Mouse (Mus musculus) c-Kit-positive CD71-positive TER-119-negative erythroid progenitor cells, embryonic 14.5 days (primary cell): Measurements from ENCODE around the gene Wdr46.
A peak's percentile ranks its signal among the peaks of the same experiment; 100 is the strongest.

Experiments used
- DNase-seq: peaks from one replicate; pipeline ENCODE4 v3.0.0-alpha.2; 2013; ENCODE audit warnings: low read depth

Gene Wdr46

DNA sequence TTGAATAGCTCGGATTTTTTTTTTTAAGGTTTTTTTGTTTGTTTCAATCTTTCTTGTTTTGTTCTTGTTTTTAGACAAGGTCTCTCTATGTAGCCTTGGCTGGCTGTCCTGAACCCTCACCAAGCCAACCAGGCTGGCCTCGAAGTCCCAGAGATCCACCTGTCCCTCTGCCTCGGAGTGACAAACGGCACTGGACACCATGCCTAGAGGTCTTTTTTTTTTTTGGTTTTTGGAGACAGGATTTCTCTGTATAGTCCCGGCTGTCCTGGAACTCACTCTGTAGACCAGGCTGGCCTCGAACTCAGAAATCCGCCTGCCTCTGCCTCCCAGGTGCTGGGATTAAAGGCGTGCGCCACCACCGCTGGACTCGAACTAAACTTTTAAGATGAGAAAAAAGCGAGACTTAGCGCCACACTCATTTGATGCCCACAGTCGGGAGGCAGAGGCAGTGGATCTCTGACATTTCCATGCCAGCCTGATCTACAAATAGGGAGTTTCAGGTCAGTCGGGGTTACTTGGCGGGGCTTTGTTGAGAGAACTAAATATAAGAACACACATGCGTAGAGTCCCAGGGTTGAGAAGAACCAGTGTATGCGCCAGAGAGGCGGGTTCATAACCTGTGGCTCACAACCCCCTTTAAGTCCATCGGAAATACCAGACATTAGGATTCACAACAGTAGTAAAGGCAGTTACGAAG is 12.1 kb upstream of the Wdr46 start:
- DNase-seq = no peak

DNA sequence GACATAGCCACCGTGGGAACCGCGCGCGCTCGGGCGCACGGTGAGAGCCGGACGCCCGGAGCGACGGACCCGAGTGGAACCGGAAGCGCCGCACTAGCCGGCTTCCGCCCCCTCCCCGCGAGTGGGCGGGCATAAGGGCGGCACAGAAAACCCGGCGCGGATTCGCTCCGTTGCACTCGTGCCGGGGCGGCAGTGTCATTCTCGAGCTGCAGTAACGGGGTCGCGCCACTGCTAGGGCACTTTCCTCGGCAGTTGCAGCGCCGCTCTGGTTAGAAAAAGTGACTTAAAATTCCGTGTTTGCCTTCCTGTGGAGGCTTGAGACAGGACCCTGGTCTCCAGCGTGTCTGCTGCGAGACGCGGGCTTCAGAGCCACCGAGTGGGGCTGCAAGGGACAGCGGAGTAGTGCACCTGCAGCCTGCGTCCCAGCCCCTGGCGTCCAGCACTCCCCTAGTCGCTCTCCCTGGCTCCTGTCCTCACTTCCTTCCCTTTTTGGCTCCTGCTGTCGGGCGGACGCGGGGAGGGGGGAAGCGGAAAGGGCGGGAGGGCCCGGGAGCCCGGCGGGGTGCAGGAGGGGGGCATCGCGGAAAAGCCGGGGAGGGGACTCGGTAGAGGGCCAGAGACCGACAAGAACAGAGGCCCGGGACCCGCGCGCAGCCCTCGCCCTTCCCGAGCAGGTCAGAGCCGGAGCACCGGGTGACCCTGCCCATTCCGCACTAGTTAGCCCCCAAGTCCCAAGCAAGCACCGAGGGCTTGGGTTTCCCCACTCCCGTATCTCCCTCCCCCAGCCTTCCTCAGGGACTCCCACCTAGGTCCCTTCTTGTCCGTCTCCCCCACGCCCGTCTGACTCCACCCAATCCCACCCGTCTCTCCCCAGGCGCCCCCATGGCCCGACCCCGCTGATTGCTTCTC is 10.8 kb upstream of the Wdr46 start, which contains the start of gene Rgl2:
TSS of gene Rgl2 (plus strand) at position 173 of the 909 bp plus-strand sequence.
- DNase-seq = peak; percentile 89

DNA sequence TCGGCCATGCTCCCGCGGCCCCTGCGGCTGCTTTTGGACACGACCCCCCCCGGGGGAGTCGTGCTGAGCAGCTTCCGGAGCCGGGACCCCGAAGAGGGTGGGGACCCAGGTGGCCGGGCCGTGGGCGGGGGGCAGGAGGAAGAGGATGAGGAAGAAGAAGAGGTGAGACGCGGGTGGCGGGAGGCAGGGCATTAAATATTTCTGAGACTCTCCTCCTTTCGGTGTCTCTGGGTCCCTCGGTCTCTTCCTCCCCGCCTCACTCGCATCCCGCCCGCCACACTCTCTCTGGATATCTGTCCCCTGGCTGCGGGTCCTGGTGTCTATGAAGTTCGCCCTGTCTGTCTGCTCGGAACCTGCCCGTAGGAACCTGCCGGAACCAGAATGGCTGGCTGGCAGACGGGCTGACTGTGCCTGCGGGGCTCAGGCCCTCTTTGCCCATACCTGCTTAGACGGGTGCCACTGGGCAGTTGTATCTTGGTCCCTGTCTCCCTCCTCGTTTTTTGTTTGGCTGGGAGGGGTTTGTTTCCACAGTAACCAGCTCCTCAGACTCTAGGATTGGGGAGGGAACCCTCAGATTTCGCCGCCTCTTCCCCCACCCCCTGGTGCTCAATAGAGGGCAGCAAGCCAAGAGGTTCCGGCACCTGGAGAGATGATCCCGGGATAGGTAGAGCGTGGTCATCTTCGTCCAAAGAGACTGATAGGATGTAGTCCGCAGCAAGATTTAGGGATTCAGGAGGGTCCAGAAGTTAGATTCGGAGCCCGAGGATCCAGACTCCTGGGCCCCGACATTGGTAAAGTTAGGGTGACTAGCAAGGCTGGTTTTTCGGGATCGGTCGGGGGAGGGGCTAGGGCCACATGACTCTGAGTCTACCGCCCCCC is 9.9 kb upstream of the Wdr46 start:
- DNase-seq = no peak

DNA sequence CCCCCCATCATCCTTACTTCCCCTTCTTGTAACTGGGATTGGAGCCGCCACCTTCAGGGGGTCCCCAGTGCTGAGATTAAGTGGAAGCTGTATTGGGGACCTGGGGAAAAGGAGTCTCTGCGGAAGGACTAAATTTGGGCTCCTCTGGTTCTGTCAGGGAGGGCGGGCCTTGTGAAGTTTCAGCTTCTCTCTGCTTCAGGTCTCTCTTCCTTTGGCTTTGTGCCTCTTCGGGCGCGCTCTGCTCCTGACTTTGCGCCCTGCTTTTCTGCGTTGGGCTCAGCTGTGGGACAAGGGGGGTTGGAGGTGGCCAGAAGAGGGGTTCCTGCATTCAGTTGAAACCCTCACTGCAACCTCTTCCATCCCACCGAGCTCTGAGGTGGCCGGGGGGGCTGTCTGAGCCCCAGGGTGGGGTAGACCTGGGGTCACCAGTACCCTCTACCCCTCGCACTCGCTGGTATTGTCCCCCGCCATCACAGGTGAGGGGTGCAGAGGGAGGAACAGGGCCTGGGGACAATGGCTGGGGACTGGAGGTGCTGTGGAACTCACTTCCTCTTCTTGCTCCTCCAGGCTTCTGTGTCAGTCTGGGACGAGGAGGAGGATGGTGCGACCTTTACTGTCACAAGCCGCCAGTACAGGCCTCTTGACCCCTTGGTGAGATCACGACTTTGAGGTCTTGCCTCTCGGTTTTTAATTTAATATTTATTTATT is 9.1 kb upstream of the Wdr46 start:
- no peak for DNase-seq

DNA sequence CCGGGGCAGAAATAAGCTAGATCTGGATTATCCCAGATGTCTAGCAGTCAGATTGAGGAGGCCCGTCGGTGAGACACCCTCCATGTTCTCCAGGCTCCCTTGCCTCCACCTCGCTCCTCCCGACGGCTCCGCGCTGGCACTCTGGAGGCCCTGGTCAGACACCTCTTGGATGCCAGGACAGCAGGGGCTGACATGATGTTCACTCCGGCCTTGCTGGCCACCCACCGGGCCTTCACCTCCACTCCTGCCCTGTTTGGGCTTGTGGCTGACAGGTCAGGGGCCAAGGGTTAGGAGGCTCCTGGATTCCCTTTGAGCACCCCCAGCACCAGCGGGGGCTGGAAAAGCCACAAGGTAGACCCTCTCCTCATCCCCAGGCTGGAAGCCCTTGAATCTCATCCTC is 8.5 kb upstream of the Wdr46 start:
- DNase-seq = no peak

DNA sequence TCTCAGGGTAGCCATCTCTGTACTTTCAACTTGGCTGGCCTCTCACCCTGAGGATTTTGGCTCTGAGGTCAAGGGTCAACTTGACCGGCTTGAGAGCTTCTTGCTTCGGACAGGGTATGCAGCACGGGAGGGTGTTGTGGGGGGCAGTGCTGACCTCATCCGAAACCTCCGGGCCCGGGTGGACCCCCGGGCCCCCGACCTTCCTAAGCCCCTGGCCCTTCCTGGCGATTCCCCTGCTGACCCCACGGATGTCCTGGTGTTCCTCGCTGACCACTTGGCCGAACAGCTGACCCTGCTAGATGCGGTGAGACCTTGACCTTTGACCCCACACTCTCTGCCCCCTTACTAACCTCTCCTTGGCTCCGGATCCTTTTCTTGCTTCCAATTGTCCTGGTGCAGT is 8.0 kb upstream of the Wdr46 start:
- DNase-seq = no peak

DNA sequence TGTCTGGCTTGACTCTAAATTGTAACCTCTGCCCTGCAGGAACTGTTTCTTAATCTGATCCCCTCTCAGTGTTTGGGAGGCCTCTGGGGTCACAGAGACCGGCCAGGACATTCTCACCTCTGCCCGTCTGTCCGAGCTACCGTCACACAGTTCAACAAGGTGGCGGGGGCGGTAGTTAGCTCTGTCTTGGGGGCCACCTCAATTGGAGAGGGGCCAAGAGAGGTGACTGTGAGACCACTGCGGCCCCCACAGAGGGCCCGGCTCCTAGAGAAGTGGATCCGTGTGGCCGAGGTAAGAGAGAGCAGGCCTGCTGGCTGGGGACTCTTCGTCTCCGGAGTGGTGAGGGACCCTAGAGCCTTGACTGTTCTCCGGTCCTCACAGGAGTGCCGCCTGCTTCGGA is 7.5 kb upstream of the Wdr46 start:
- no peak for DNase-seq

DNA sequence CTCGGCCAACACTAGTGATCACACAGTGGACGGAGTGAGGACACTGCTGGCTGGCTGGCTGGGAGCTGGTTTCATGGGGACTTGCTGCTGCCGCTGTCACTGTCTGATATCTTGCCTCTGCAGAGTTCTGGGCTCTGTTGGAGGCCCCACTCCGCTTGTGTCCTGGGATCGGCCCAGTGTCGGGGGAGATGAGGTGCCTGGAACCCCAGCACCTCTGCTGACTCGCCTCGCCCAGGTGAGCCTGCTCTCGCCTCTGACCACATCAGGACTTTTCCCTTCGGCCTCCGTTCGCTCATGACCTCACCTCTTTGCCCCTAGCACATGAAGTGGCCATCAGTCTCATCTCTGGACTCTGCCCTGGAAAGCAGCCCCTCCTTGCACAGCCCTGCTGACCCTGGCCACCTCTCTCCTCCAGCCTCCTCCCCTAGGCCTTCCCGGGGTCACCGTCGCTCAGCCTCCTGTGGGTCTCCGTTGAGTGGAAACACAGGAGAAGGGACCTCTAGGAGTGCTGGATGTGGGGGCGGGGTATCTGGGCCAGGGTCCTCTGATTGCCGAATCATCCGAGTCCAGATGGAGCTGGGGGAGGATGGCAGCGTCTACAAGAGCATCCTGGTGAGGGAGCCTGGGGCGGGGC is 4.9 kb upstream of the Wdr46 start:
- no peak for DNase-seq

DNA sequence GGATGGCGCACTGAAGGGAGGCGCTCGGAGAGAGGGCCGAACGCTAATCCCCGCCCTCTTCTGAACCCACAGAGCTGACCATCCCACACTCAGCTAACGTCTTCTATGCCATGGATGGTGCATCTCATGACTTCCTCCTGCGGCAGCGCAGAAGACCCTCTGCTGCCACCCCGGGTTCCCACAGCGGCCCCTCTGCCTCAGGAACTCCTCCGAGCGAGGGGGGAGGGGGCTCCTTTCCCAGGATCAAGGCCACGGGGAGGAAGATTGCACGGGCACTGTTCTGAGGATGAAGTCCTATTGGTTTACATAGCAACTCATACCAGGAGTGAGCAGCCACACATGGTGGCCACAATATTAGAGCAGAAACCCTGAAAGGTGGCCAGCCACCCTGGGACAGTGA is 3.5 kb upstream of the Wdr46 start:
- no peak for DNase-seq

DNA sequence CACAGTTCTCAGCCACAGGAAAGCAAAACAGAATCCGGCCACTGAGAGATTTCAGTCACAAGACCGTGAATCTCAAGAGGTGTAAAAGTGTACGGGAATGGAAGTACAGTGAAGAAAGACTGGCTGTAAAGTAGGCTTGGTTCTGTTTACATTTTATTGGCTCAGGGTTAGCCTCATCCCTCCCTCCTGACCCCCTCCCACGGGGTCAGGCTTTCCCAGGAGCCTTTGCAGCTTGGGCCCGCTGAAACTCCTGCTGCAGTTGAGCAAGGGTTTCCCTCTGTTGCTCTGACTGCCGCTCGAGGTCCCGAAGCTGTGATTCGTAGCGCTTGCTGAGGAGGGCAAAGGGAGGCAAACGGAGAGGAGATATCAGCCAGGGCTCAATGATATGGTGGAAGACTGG is 1.7 kb upstream of the Wdr46 start:
- no peak for DNase-seq

DNA sequence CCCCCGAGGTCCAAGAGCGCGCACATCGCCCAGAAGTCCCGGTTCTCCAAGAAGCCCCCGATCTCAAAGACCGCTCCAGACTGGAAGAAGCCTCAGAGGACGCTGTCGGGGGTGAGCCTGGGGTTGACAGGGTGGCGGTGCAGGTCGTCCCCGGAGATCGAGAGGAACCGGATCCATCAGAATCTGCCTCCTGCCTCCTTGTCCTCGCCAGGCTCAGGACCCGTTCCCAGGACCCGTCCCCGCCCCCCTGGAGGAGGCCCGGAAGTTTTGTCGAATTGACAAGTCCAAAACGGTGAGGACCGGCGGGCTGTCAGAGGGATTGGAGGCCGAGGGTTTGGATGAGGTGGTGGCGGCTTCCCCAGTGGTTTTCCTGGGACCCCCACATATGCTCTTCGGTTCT is 521 bp downstream of the Wdr46 start:
- no peak for DNase-seq

DNA sequence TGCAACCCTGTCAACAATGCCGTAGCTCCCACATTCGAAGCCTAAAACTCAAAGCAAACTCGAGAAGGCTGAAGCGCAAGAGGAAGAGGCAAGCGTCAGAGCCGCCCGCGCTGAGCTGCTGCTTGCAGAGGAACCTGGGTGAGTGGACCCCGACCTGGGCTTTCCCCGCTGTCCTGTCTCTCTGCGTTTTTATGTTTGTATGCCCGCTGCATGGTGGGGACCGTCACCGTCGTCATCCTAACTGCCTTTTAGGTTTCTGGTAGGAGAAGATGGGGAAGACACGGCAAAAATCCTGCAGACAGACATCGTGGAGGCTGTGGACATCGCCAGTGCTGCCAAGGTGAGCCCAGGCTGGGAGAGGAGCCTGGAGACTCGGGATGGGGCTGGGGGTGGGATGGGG is 921 bp downstream of the Wdr46 start:
- DNase-seq = no peak

DNA sequence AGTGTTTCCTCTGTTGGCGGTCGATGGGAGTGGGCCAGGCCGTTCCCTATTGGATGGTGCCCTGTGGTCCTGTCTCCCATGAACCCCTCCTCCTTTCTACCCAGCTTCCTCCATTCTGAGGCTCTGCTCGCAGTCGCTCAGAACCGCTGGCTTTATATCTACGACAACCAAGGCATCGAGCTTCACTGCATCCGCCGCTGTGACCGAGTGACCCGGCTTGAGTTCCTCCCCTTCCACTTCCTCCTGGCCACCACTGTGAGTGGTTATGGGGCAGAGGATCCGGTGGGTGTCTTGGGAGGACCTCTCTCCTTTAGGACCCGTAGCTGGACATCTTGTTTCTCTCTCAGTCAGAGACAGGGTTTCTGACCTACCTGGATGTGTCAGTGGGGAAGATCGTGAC is 3.0 kb downstream of the Wdr46 start:
- no peak for DNase-seq

DNA sequence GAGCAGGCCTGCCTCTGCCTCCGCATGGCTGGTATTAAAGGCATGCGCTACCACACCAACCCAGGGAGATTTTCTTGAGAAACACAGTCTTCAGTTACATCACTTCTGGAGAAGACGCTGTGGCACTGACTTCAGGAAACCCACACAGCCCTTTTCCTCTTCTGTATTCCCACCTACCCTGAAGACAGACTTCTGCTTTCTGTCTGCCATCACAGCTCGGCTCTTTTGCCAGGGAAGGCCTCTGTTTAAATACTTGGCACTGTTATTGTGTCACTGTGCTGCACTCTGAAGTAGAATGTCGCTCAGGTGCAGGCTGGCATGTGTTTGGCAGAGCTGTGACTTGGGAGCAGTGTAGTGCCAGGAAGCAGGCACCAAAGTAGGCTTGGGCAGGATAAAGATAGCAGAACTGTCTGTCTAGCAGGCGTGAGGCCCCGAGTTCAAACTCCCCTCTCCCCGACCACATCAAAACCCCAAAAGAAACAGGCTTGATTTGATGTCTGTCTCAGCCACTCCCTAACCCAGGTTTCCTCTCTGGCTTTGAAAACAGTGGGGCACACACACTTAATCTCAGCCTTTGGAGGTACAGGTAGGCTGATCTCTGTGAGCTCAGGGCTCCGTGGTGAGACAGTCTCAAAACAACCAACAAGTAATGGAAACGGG is 7.1 kb downstream of the Wdr46 start:
- no peak for DNase-seq

DNA sequence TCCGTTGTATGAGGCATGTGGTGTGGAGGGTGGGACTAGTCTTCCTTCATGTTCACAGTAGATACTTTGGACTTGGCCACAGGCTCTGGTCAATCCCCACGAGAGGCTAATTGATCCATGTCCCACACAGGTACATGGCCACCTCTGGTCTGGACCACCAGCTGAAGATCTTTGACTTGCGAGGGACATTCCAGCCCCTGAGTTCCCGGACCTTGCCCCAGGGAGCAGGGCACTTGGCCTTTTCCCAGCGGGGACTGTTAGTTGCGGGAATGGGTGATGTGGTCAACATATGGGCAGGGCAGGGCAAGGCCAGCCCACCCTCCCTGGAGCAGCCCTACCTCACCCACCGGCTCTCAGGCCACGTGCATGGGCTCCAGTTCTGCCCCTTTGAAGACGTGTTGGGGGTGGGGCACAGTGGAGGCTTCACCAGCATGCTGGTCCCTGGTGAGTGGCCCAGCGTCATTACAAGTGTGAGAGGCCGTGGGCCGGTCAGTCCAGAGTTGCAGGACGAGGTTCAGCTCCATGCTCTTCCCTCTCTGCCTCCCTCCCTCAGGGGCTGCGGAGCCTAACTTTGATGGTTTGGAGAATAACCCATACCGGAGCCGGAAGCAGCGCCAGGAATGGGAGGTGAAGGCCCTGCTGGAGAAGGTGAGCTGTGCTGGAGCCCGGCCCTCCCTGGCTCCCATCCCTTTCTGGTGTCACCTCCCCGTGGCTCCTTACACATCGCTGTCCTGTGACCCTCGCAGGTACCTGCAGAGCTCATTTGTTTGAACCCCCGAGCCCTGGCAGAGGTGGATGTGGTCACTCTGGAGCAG is 7.8 kb downstream of the Wdr46 start:
- no peak for DNase-seq

DNA sequence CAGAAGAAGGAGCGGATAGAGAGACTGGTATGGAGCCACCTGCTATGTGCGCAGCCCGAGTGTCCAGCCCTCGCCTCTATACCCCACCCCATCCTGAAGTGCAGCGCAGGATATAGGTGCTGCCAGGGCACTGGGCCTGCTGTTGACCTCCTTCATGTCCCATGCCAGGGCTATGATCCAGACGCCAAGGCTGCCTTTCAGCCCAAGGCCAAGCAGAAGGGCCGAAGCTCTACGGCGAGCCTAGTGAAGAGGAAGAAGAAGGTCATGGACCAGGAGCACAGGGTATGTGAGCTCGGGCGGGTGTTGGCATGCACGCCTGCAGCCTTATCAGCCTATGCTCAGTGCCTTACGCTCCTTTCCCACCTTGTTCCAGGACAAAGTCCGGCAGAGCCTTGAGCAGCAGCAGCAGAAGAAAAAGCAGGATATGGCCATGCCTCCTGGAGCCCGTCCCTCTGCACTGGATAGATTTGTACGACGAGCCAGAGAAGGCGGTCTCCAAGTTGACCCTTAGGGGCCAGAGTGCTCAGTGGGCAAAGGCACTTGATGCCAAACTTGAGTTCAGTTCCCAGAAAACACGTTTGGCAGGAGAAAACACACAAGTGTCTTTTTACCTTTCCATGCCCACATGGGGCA is 8.6 kb downstream of the Wdr46 start:
- no peak for DNase-seq

DNA sequence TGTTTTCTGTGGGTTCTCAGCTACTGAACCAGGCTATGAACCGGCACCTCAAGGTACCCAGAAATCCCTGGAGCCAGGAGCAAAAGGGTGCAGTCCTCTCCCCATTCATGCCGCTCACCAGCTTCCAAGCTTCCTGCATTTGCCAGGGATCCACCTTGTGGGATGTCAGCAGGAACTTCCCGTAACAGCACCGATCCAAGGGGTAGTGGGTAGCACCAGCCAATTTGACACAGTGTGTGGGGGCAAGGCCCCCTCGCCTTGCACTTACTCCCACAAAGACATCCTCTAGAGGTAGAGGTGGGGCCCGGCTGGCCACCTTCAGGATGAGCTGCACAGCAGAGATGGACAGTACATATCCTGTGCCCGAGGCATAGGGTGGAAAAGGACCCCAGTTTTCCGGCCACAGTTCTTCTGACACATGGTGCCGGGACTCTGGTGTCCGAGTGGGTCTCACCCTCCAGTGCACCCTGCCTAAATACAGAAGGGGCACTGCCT is 9.7 kb downstream of the Wdr46 start:
- no peak for DNase-seq

DNA sequence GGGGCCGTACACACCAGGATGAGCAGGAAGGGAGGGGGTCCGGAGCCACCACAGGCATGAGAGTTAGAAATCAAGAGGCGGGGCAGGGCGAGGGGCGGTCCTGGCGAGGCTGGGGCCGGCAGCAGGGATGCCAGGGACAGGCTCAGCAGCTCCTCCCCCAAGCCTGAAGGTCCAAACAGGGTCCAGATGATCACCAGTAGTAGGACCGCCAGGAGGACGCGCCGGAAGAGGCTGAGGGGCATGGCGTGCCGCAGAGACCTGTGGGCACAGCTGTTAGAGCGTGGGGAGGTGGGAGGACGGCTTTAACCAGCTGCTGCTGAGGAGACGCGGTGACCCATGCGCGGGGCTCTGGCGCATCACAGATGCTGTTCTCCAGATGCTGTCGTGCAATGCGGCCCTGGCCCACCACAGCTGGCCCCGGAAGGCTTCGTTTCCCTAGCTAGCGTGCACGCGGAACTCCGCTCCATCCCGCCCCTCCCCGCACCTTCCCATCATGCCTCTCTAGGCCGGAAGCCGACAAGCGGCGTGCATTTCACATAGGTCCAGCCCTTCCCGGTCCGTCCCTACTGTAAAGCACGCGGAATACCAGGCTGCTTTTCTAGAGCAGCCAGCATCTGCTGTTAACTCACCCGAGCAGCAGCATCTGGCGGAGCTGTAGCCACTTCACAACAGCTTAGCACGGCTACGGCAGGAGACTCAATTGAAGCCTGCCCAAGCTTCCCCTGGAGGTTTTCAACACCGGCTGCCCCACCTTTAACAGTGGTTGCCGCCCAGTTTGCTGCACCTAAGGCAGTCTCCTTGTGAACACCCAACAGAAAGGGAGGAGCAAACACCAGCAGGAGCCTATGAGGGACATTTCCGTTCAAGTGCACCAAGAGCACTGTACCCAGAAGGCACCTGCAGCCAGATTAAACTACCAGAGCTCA is 10.8 kb downstream of the Wdr46 start, which contains the start of gene B3galt4:
TSS of gene B3galt4 (minus strand) at position 468 of the 926 bp plus-strand sequence.
- peak; percentile 89 for DNase-seq
